Mouse (Mus musculus) activated CD4-positive, CD25-positive, alpha-beta regulatory T cell, adult 4 months (primary cell): Measurements from ENCODE around the gene Ffar1. TPM values are rescaled to one million over a fixed set of nuclear protein-coding genes. Genes with fewer than 3 reads are reported as not detected.
"Not testable (repeated sequence)": the region's sequence is repeated elsewhere in the genome, so short reads cannot be mapped to it uniquely, and the experiment has no call there.

Source experiments
- ATAC-seq: one replicate; pipeline ENCODE4 v1.8.0; 2017
- polyA plus RNA-seq, 2 experiments: library from polyadenylated mRNA; unstranded; fragments of 100-300 nt; shearing (Covaris generic); gene quantifications; one replicate each; pipeline ENCODE4 v1.2.1; 2017

Gene Ffar1
- polyA plus RNA-seq, 2 experiments from 2014 or later, result 0.19 to 0.28 TPM

DNA sequence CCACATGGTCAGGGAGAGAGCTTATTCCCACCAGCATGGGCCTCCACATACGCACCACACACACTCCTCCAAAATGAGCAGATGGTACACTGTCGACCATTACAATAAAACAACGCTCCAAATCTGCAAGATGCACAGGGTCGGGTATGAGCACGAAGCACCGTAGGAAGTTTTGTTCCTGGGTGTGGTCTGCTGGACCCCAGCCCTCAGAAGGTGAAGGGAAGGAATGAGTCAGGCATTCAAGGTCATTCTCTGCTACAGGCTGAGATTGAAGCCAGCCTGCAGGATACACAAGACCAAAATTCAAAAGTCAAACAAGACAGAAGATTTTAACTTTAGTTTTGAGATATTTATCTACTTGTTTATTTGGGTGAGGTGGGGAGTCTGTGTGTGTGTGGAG lies 13.4 kb downstream of the Ffar1 start:
- ATAC-seq, result no peak

DNA sequence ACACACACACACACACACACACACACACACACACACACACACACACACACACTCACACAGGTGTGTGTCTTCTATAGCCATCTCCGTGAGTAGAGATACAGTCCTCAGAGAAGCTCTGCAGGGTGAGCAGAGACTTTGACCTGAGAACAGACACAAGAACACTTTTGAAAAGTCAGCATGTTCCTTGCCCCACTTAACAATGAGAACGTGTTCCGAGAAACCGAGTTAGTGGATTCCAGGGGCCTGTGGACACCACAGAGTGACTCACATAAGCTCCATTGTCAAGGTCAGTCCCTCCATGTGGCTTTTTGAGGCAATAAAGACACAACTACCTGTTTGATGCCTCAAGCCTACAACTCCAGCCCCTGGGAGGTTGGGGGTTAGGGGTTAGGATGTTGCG lies 14.0 kb downstream of the Ffar1 start:
- no peak for ATAC-seq

DNA sequence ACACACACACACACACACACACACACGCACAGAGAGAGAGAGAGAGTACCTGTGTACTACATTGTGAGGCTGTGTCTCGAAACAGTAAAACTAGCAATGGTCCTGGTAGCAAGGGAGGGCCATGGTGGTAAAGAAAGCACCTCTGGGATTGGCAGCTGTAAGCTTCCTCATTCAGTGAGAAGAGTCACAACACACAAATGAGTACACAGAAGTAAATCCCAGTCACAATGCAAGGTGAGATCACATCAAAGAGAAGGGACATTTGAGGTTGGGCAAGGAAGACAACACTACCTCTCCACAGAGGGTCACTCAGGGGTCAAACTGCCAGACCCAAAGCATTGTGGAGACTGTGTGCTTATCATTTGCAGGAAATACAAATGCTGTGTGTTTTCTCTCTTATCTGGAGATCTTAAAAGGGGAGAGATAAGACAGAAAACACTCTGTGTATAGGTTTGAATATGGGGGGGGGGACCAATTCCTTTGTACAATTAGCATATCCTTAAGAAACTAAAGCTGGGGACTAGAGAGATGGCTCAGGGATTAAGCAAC lies 14.8 kb downstream of the Ffar1 start:
- no peak for ATAC-seq

DNA sequence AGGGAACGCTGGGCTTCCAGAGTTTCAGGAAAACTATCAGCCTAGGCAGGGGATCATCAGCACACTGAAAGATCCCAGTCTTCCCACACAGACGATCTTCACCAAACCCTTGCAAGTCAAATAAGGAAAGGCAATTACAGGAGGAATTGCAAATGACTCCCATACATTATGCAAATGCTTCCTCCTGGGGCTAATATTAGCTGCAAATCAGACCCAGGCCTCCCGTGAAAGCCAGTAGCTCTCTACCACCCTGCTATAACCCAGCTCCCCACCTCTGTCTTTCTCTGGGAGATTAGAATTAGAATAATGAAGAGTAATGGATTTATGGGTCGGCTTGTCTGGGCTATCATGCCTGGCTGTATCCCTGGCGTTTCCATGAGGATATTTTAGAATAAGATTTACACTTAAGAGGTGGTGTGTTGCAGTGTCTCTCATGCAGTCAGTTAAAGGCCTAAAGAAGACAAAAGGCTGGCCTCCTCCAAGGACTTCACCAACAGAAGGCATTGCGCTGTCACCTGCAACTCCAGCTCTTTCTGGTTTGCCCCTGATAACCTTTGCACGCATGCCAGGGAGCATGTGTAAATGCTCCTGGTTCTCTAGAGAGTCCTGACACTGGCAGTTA lies 16.6 kb downstream of the Ffar1 start:
- no peak for ATAC-seq

GRCm38 (mm10) chr7:30842092-30842491 lies 19.3 kb downstream of the Ffar1 start:
- no peak for ATAC-seq

DNA sequence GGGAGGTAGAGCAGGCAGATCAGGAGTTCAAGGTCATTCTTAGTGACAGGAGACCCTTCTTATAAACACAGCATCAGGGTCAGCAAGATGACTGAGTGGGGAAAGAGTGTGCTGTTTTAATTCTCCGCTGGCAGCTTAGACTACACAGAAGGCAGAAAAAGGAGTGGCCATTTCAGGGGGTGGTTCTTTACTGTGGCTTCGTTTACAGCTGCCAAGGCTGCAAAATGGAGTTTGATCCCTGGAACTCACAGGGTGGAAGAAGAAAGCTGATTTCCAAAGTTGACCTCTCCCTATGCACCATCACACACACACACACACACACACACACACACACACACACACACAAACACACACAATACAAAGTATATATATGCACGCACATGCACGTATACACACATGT lies 20.0 kb downstream of the Ffar1 start:
- ATAC-seq, result no peak

DNA sequence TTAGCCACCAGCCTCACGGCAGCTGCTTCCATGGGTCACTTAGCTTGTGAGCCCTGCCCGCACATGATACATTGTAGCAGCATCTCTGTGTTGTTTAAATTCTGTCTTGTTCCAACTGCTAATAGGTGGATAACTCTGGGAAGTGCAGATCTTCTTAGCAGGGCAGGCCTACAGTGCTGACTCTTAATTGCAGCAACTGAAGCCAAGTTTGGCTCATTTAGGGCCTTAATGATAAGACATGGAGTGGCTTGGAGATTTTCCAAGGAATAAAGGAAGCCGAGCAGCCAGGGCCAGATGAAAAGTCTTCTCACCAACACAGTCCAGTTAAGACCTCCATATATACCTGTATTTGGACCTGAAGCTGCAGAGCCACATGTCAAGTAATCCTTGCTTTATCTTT lies 21.1 kb downstream of the Ffar1 start:
- no peak for ATAC-seq

- ATAC-seq, result no peak
Observed at GRCm38 (mm10) chr7:30837277-30837676, 24.1 kb downstream of the Ffar1 start.

GRCm38 (mm10) chr7:30832684-30833083 lies 28.7 kb downstream of the Ffar1 start:
- not testable (repeated sequence) for ATAC-seq

DNA sequence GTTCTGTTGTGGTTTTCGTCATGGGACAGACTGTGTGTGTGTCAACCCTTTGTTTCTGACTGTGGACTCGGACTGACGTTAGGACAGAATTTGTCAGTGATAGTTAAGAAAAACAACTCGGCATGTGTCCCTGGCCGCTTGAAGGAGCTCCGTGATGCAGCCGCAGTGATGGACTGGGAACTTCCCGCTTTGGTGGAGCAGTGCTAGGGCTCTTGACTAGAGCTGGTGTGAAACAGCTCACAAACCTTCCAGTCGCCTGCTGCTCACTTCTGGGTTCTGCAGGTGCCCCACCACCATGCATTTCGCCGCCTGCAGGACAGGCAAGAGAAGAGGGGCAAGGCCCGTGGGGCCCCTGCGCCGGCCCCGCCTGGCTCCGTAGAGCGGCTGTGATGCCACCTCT lies 29.1 kb downstream of the Ffar1 start:
- no peak for ATAC-seq

- no peak for ATAC-seq
Observed at GRCm38 (mm10) chr7:30829428-30829827, 31.9 kb downstream of the Ffar1 start.

DNA sequence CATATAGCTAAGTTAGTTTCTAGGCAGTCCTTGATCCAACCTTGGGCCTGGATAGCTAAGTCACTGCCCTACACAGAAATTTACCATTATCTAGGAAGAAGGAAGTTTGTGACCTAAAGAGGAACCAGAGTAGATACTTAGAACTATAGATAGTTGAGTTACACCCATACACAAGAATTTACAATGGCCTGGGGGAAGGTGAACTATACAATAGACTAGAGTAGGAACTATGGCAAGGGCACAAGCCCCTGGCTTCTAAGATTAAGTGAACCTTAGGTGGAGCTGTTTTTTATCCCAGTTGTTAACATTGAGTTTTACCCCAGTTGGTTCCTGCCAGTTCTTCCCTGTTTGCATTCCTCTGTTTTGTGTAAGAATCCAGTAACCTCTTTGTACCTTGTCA lies 32.5 kb downstream of the Ffar1 start:
- ATAC-seq, result not testable (repeated sequence)

DNA sequence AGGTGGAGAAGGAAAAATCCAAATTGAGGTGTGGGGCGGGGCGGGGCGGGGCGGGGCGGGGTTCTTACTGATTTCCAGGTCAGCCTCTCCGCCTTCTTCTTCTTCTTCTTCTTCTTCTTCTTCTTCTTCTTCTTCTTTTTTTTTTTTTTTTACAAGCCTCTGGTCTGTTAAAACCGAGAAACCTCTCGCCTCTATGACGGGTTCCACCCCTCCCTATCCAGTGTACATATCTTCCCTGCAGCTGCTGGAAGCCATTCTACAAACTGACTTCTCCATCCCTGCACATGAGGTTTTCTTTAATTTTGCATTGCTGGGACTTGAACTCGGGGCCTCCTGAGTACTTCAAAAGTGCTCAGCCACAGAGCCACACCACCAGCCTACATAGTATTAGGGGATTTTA lies 34.7 kb downstream of the Ffar1 start:
- ATAC-seq, result no peak

DNA sequence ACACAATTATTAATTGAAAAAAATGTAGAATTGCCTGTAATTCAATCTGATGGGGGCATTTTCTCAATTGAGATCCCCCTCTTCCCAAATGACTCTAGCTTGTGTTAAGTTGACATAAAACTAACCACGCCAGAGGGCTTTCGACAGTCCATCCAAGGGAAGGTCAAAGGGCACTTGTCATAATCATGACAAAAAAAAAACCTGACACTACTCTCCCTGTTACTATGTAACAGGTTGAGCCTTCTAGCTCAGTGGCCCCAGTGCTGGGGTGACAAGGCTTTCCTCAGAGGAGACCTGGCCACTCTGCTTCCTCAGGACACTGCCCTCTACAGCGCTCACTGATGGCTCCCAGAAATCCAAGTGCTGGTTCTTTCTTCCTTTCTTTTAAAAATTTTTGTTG lies 37.1 kb downstream of the Ffar1 start:
- ATAC-seq, result no peak

GRCm38 (mm10) chr7:30823675-30824074 lies 37.7 kb downstream of the Ffar1 start, which contains the start of gene Ffar2:
TSS of gene Ffar2 (minus strand) at chr7:30823775.
- no peak for ATAC-seq

DNA sequence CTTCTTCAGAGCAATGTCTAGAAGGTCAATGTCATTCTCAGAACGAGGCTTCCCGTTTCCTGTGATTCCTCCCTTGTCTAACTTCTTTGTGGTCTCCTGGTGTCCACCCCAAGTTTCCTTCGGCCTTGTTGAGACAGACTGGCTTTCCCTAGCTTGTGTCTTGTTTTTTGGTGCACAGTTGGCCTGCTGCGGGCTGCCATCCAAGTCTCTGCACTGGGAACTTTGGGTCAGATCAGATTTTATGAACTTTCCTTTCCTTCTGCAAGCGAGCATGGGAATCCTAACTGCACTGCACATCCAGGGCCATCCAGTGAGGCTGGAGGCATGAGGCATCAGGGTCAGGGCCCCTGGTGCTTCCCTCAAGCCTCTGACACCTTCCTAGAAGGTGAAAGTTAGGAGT lies 39.8 kb downstream of the Ffar1 start:
- ATAC-seq, result no peak

- no peak for ATAC-seq
Observed at GRCm38 (mm10) chr7:30820854-30821445, 40.4 kb downstream of the Ffar1 start.

DNA sequence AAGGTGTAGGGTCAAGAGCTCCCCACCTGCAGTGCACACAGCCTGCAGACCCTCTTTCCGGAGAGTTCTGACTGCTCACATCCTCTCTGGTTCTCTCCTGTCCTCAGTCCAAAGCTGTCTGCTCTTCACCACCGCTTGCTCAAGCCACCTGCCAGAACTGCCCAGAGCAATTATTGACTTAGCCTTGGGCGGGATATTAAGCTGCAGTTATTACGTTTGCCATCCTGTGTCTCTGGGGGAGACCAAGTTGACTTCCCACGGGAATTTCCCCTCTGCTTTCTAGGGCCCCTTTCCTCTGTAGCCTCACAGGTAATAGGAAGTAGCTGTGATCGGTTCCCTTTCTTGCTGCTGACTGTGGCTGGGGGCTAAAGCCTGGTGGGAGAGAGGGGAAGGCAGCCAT lies 41.2 kb downstream of the Ffar1 start:
- no peak for ATAC-seq

DNA sequence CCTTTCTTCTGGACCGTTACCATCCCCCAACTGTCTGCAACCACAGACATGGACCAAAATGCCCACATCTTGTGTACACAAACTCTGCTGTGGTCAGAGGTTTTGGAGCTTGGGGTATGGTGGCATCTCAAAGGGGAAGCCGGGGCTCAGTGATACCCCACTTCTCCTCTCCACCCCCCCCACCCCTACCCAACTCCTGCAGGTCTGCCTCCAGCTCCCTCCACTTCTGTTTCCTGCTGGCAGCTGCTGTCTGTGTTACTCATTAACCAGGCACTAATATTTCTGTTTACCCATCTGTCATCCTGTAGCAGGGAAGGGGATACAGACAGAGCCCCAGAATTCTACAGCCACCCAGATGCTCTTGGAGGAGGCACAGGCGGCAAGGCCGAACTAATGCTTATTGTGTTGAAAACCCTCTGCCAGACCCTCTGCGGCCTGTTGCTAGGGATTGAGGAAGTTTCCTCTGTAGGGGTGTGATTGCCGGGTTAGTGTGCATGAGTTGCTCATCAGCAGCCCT lies 49.0 kb downstream of the Ffar1 start:
- no peak for ATAC-seq

DNA sequence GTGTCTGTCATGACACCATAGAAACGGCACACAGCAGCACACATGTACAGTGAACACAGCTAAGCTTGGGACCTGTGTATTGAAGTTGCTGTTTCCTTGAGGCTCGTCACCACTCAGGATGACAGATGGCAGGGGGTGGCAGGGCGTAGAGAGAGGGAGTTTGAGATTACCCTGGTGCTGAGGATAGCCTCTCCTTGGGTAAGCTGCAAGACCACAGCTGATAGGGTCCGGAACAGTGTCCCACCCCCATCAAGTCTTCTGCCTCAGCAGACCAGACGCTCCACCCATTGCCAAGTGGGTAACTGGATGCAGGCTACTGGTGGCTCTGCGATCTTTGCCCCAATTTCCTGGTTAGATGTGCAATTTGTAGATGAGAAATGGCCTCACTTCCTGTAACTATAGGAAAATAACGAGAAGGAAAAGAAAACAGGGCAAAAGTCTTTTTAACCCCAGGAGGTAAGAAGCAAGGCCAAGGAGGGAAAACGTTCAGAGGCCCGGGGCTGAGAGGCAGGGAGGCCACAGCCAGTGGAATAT lies 49.5 kb downstream of the Ffar1 start:
- no peak for ATAC-seq

- ATAC-seq, result no peak
Observed at GRCm38 (mm10) chr7:30810319-30810718, 51.0 kb downstream of the Ffar1 start.
